Mouse (Mus musculus): ENCODE measurements at regions not wholly inside any gene's neighbourhood (a gene's known extent, or its start where the extent isn't known, plus 50 kb on each side); places are given as distances from the start of the nearest gene placed in this dataset.

- Histone ChIP-seq H3K4me1 (ENCODE audit: control insufficient read depth, insufficient read depth, low read length) (peaks cover 8% of the 10 kb centered on the region), H3K27ac (ENCODE audit: low read length) (no peak overlapping the region), H3K27me3 (replicated peaks; ENCODE audit: control insufficient read depth, insufficient read depth, low read length) (no peaks in the 10 kb centered on the region), H3K9me3 (ENCODE audit: control insufficient read depth, low read length) (no peaks in the 10 kb centered on the region), H3K9ac (ENCODE audit: low read depth, low read length) (no peak overlapping the region), H3K36me3 (ENCODE audit: control insufficient read depth, insufficient read depth, low read length) (no peaks in the 10 kb centered on the region), H3K4me2 (ENCODE audit: low read depth, low read length) (no peak overlapping the region), H3K4me3 (ENCODE audit: low read length) (no peak overlapping the region)
- WGBS, result 34% methylated on average over 3 of the region's 3 CpGs
- ATAC-seq, result no peak
These were observed 192.3 kb downstream of the Dad1 start for GRCm38 (mm10) chr14:54061570-54061969.

GRCm38 (mm10) chr14:54059776-54060175 lies 194.1 kb downstream of the Dad1 start:
- H3K27ac ChIP-seq (ENCODE audit: low read length), result no peak overlapping the region
- peak; percentile 72 for ATAC-seq
- H3K4me3 ChIP-seq (ENCODE audit: low read length), result no peak overlapping the region
- no peak overlapping the region for H3K9ac ChIP-seq (ENCODE audit: low read depth, low read length)
- WGBS, result 14% methylated on average over 4 of the region's 4 CpGs
- no peaks in the 10 kb centered on the region for H3K27me3 ChIP-seq (replicated peaks; ENCODE audit: control insufficient read depth, insufficient read depth, low read length)
- H3K4me1 ChIP-seq (ENCODE audit: control insufficient read depth, insufficient read depth, low read length), result peaks cover 1% of the 10 kb centered on the region
- no peaks in the 10 kb centered on the region for H3K36me3 ChIP-seq (ENCODE audit: control insufficient read depth, insufficient read depth, low read length)
- H3K9me3 ChIP-seq (ENCODE audit: control insufficient read depth, low read length), result no peaks in the 10 kb centered on the region
- H3K4me2 ChIP-seq (ENCODE audit: low read depth, low read length), result no peak overlapping the region

GRCm38 (mm10) chr14:54059096-54059495 lies 194.8 kb downstream of the Dad1 start:
- ATAC-seq, result no peak
- H3K36me3 ChIP-seq (ENCODE audit: control insufficient read depth, insufficient read depth, low read length), result no peaks in the 10 kb centered on the region
- H3K9me3 ChIP-seq (ENCODE audit: control insufficient read depth, low read length), result no peaks in the 10 kb centered on the region
- no peak overlapping the region for H3K4me3 ChIP-seq (ENCODE audit: low read length)
- no peaks in the 10 kb centered on the region for H3K27me3 ChIP-seq (replicated peaks; ENCODE audit: control insufficient read depth, insufficient read depth, low read length)
- no peak overlapping the region for H3K4me2 ChIP-seq (ENCODE audit: low read depth, low read length)
- 84% methylated on average over 6 of the region's 6 CpGs for WGBS
- no peak overlapping the region for H3K9ac ChIP-seq (ENCODE audit: low read depth, low read length)
- H3K4me1 ChIP-seq (ENCODE audit: control insufficient read depth, insufficient read depth, low read length), result no peaks in the 10 kb centered on the region
- no peak overlapping the region for H3K27ac ChIP-seq (ENCODE audit: low read length)

GRCm38 (mm10) chr14:54056691-54057090 lies 197.2 kb downstream of the Dad1 start:
- no peak overlapping the region for H3K27ac ChIP-seq (ENCODE audit: low read length)
- no peak overlapping the region for H3K4me2 ChIP-seq (ENCODE audit: low read depth, low read length)
- no peak for ATAC-seq
- no peaks in the 10 kb centered on the region for H3K27me3 ChIP-seq (replicated peaks; ENCODE audit: control insufficient read depth, insufficient read depth, low read length)
- H3K9me3 ChIP-seq (ENCODE audit: control insufficient read depth, low read length), result no peaks in the 10 kb centered on the region
- H3K36me3 ChIP-seq (ENCODE audit: control insufficient read depth, insufficient read depth, low read length), result no peaks in the 10 kb centered on the region
- no peaks in the 10 kb centered on the region for H3K4me1 ChIP-seq (ENCODE audit: control insufficient read depth, insufficient read depth, low read length)
- H3K4me3 ChIP-seq (ENCODE audit: low read length), result no peak overlapping the region
- WGBS, result 65% methylated on average over 7 of the region's 7 CpGs
- no peak overlapping the region for H3K9ac ChIP-seq (ENCODE audit: low read depth, low read length)

GRCm38 (mm10) chr14:54055390-54055789 lies 198.5 kb downstream of the Dad1 start:
- Histone ChIP-seq H3K27me3 (replicated peaks; ENCODE audit: control insufficient read depth, insufficient read depth, low read length) (no peaks in the 10 kb centered on the region), H3K36me3 (ENCODE audit: control insufficient read depth, insufficient read depth, low read length) (no peaks in the 10 kb centered on the region), H3K4me3 (ENCODE audit: low read length) (no peak overlapping the region), H3K9ac (ENCODE audit: low read depth, low read length) (no peak overlapping the region), H3K9me3 (ENCODE audit: control insufficient read depth, low read length) (no peaks in the 10 kb centered on the region), H3K27ac (ENCODE audit: low read length) (no peak overlapping the region), H3K4me2 (ENCODE audit: low read depth, low read length) (no peak overlapping the region), H3K4me1 (ENCODE audit: control insufficient read depth, insufficient read depth, low read length) (no peaks in the 10 kb centered on the region)
- 68% methylated on average over 6 of the region's 6 CpGs for WGBS
- no peak for ATAC-seq

GRCm38 (mm10) chr14:54042286-54042685 lies 211.6 kb downstream of the Dad1 start:
- WGBS, result 97% methylated on average over 2 of the region's 2 CpGs
- Histone ChIP-seq H3K4me2 (ENCODE audit: low read depth, low read length) (no peak overlapping the region), H3K9ac (ENCODE audit: low read depth, low read length) (no peak overlapping the region), H3K36me3 (ENCODE audit: control insufficient read depth, insufficient read depth, low read length) (no peaks in the 10 kb centered on the region), H3K4me3 (ENCODE audit: low read length) (no peak overlapping the region), H3K4me1 (ENCODE audit: control insufficient read depth, insufficient read depth, low read length) (no peaks in the 10 kb centered on the region), H3K9me3 (ENCODE audit: control insufficient read depth, low read length) (no peaks in the 10 kb centered on the region), H3K27ac (ENCODE audit: low read length) (no peak overlapping the region), H3K27me3 (replicated peaks; ENCODE audit: control insufficient read depth, insufficient read depth, low read length) (no peaks in the 10 kb centered on the region)
- no peak for ATAC-seq

GRCm38 (mm10) chr14:54040644-54041043 lies 213.3 kb downstream of the Dad1 start:
- Histone ChIP-seq H3K27ac (ENCODE audit: low read length) (no peak overlapping the region), H3K9ac (ENCODE audit: low read depth, low read length) (no peak overlapping the region), H3K9me3 (ENCODE audit: control insufficient read depth, low read length) (no peaks in the 10 kb centered on the region), H3K4me2 (ENCODE audit: low read depth, low read length) (no peak overlapping the region), H3K4me1 (ENCODE audit: control insufficient read depth, insufficient read depth, low read length) (no peaks in the 10 kb centered on the region), H3K27me3 (replicated peaks; ENCODE audit: control insufficient read depth, insufficient read depth, low read length) (no peaks in the 10 kb centered on the region), H3K36me3 (ENCODE audit: control insufficient read depth, insufficient read depth, low read length) (no peaks in the 10 kb centered on the region), H3K4me3 (ENCODE audit: low read length) (no peak overlapping the region)
- WGBS, result 83% methylated on average over 2 of the region's 2 CpGs
- no peak for ATAC-seq

- H3K4me2 ChIP-seq (ENCODE audit: low read depth, low read length), result no peak overlapping the region
- 71% methylated on average over 2 of the region's 2 CpGs for WGBS
- no peak overlapping the region for H3K9ac ChIP-seq (ENCODE audit: low read depth, low read length)
- H3K27me3 ChIP-seq (replicated peaks; ENCODE audit: control insufficient read depth, insufficient read depth, low read length), result no peaks in the 10 kb centered on the region
- no peaks in the 10 kb centered on the region for H3K4me1 ChIP-seq (ENCODE audit: control insufficient read depth, insufficient read depth, low read length)
- H3K36me3 ChIP-seq (ENCODE audit: control insufficient read depth, insufficient read depth, low read length), result no peaks in the 10 kb centered on the region
- H3K27ac ChIP-seq (ENCODE audit: low read length), result no peak overlapping the region
- no peak for ATAC-seq
- H3K4me3 ChIP-seq (ENCODE audit: low read length), result no peak overlapping the region
- no peaks in the 10 kb centered on the region for H3K9me3 ChIP-seq (ENCODE audit: control insufficient read depth, low read length)
These were observed 219.4 kb downstream of the Dad1 start for GRCm38 (mm10) chr14:54034516-54034915.

GRCm38 (mm10) chr14:54023552-54023951 lies 230.4 kb downstream of the Dad1 start:
- Histone ChIP-seq H3K27ac (ENCODE audit: low read length) (no peak overlapping the region), H3K9ac (ENCODE audit: low read depth, low read length) (no peak overlapping the region), H3K27me3 (replicated peaks; ENCODE audit: control insufficient read depth, insufficient read depth, low read length) (no peaks in the 10 kb centered on the region), H3K4me3 (ENCODE audit: low read length) (no peak overlapping the region), H3K4me1 (ENCODE audit: control insufficient read depth, insufficient read depth, low read length) (no peaks in the 10 kb centered on the region), H3K4me2 (ENCODE audit: low read depth, low read length) (no peak overlapping the region), H3K36me3 (ENCODE audit: control insufficient read depth, insufficient read depth, low read length) (no peaks in the 10 kb centered on the region), H3K9me3 (ENCODE audit: control insufficient read depth, low read length) (no peaks in the 10 kb centered on the region)
- WGBS, result 42% methylated on average over 4 of the region's 4 CpGs
- no peak for ATAC-seq

- H3K4me1 ChIP-seq (ENCODE audit: control insufficient read depth, insufficient read depth, low read length), result no peaks in the 10 kb centered on the region
- no peaks in the 10 kb centered on the region for H3K9me3 ChIP-seq (ENCODE audit: control insufficient read depth, low read length)
- H3K27ac ChIP-seq (ENCODE audit: low read length), result no peak overlapping the region
- 80% methylated on average over 6 of the region's 6 CpGs for WGBS
- H3K4me3 ChIP-seq (ENCODE audit: low read length), result no peak overlapping the region
- no peaks in the 10 kb centered on the region for H3K27me3 ChIP-seq (replicated peaks; ENCODE audit: control insufficient read depth, insufficient read depth, low read length)
- H3K9ac ChIP-seq (ENCODE audit: low read depth, low read length), result no peak overlapping the region
- no peak overlapping the region for H3K4me2 ChIP-seq (ENCODE audit: low read depth, low read length)
- ATAC-seq, result 0 out of 2 replicates have a peak, but pooled peaks have one; percentile 38
- H3K36me3 ChIP-seq (ENCODE audit: control insufficient read depth, insufficient read depth, low read length), result no peaks in the 10 kb centered on the region
These were observed 232.5 kb downstream of the Dad1 start for GRCm38 (mm10) chr14:54021443-54021842.
